Mouse (Mus musculus): ENCODE results near the gene Ces1f. TPM values are rescaled to one million over a fixed set of nuclear protein-coding genes. Genes with fewer than 3 reads are reported as not detected.

Ces1f gene
- 0.15 and 0.16 TPM in 2 replicates for polyA plus RNA-seq (2012; rRNA removed)

DNA sequence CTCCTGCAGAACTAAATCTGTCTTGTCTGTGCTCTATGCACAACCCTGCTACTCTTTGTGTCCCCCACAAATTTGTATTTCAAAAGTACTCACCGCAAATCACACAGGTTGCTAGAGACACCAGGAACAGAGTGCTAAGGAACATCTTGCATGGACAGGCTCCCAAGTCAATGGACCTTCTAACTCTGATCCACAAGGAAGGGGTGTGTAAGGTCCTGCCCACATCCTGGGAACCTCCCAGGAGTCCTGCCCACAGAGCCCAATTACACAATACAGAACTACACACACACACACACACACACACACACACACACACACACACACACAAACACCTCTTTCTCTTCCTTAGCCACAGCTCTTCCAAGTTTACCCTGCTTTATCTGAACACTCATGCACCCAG lies at the start of gene Ces1f:
TSS of gene Ces1f (minus strand) at position 192 of the 400 bp plus-strand sequence.

DNA sequence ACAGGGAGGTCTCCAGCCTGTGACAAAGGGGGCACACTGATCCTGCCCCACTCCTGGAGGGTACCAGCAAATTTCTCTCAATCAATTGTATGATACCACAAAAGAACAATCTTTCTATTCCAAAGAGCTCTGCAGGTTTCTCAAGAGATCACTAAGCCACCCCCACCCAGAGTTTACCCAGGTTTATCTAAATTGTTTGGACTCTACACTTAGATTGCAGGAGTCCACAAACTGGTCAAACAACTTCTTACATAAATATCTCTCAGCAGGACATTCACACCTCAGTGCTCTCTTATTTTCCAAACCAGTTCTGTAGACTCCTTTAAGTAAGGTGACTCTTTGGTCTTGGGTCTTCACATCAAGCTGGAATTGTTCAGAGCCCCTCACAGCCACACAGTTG lies 50.1 kb downstream of the Ces1f start, which contains the start of gene Ces1e:
TSS of gene Ces1e (minus strand) at position 174 of the 400 bp plus-strand sequence.

Other genes starting within 250 kb of the Ces1f start
- not detected in 2 replicates for gene Ces1a, start 231.6 kb downstream of the Ces1f start, polyA plus RNA-seq (2012; rRNA removed)
- gene Ces1b, start 199.7 kb downstream of the Ces1f start, polyA plus RNA-seq (2012; rRNA removed), result not detected in 2 replicates
- gene Ces1c, start 148.5 kb downstream of the Ces1f start, polyA plus RNA-seq (2012; rRNA removed), result 1.5 and 1.6 TPM in 2 replicates
- 16.9 and 21.4 TPM in 2 replicates for gene Ces1d, start 81.9 kb downstream of the Ces1f start, polyA plus RNA-seq (2012; rRNA removed)
- gene Ces1e, start 50.1 kb downstream of the Ces1f start, polyA plus RNA-seq (2012; rRNA removed), result 1.3 and 1.5 TPM in 2 replicates
- gene Ces1g, start 57.6 kb upstream of the Ces1f start, polyA plus RNA-seq (2012; rRNA removed), result 1.2 and 1.4 TPM in 2 replicates
- gene Ces1h, start 100.0 kb upstream of the Ces1f start, polyA plus RNA-seq (2012; rRNA removed), result not detected in 2 replicates

All from liver, embryonic 14 days (tissue).